Mouse (Mus musculus) natural killer cell, adult 2 months (primary cell): ENCODE measurements around the gene Pip5k1c.

Experiments
- DNase-seq, 2 experiments: peaks; one replicate each; pipeline ENCODE4 v3.0.0; 2022; ENCODE audit warnings: low spot score in 2 of 2

Pip5k1c gene

DNA sequence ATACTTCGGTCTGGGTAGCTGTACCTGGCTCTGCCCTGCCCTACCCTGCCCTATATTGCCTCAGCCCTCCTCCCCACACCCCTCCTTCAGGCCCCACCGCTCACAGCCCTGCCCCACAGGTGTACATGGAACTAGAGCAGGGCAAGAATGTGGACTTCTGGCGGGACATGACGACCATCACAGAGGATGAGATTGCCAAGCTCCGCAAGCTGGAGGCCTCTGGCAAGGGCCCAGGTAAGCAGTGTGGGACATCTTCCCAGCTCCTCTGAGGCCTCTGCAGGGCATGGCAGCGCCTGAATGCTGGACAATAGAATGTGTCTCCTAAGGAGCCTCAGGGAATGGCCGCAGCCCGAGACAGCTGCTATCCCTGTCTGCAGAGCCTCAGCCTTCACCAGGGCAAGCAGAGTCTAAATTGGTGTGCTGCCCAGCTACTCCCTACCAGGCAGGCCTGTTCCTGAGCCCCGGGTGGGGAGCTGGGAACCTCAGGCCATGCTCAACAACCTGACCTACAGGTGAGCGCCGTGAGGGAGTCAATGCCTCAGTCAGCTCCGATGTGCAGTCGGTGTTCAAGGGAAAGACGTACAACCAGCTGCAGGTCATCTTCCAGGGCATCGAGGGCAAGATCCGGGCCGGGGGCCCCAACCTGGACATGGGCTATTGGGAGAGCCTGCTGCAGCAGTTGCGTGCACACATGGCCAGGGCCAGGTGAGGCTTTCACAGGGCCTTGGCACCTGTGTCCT, 31.2 kb downstream of the Pip5k1c start:
- no peak for DNase-seq

DNA sequence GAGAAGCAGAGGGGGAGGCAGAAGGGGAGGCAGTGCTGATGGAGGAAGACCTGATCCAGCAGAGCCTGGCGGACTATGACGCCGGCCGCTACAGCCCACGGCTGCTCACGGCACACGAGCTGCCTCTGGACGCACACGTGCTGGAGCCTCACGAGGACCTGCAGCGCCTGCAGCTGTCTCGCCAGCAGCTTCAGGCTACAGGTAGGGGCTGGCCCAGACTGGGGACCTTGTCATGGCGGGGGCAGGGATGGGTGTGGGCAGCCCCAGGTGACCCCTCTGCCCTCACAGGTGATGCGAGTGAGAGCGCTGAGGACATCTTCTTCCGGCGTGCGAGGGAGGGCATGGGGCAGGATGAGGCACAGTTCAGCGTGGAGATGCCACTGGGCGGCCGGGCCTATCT, 32.4 kb downstream of the Pip5k1c start:
- no peak for DNase-seq

DNA sequence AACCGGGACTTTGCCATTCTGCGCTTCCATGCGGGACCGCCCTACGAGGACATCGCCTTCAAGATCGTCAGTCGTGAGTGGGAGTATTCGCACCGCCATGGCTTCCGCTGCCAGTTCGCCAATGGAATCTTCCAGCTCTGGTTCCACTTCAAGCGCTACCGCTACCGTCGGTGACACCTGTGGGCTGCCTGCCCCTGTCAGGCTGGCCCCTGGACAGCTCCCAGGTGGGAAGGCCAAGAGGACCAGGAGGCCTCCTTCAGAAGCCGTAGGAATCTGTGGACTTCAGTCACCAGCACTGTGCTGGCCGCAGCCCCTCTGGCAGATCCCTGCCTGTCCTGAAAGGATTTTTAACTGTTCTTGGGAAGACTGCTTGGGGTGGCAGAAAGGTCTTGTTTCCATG, 33.0 kb downstream of the Pip5k1c start:
- no peak for DNase-seq

DNA sequence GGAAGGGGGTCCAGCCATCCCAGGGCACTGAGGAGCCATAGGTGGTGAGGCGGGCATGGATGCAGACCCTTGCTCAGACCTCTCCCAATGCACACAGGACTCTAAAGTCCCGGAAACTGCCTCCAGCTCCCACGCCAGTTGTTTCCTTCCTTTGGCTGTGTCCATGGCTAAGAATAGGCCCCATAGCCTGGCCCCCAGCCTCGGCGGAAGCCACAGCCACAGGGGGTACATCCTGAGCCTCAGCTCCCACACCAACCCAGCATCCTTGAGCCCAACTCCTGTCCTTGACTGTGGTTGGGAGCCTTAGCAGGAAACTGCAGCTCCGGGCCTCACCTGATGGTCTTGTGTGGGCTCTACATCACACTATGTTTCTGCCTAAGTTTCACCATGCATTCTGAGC, 34.1 kb downstream of the Pip5k1c start:
- DNase-seq, result no peak

DNA sequence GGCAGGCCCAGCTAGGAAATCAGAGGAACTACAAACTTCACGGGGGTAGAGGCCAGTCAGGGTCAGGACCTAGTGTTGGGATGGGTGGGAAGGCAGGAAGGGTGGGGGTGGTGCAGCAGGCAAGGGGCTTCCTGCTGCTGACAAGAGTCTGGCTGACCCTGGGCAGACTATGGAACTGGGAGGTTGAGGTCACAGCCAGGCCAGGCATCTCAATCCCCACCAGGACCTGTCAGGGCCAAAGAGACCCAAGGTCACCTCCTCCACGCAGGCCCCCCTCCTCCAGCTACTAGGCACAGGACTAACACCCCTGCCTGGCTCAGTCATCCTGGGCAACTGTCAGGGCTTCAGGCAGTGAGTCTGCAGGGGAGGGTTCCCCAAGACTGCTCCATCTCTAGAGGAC, 35.2 kb downstream of the Pip5k1c start:
- no peak for DNase-seq

DNA sequence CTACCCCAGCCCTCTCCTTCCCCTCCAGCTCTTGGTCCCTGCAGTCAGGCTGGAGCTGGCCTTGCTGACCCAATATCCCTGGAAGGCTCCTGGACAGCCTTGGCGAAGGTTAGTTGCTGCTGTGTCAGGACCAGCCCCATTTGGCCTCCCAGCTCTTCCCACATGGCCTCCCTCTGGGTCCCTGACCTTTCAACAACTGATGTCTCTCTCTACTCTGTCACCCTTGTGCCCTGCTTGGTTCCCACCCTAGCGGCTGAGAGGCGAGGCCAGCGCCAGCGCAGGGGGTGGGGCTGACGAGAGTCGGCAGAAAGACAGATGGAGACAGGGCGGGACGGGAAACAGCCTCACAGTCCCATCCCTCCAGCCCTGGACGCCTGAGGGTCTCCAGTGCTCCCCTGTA, 35.6 kb downstream of the Pip5k1c start, which contains the start of gene Tbxa2r:
TSS of gene Tbxa2r (plus strand) at position 346 of the 400 bp plus-strand sequence.
- peak in 1 of 2 experiments; percentile 44 for DNase-seq

DNA sequence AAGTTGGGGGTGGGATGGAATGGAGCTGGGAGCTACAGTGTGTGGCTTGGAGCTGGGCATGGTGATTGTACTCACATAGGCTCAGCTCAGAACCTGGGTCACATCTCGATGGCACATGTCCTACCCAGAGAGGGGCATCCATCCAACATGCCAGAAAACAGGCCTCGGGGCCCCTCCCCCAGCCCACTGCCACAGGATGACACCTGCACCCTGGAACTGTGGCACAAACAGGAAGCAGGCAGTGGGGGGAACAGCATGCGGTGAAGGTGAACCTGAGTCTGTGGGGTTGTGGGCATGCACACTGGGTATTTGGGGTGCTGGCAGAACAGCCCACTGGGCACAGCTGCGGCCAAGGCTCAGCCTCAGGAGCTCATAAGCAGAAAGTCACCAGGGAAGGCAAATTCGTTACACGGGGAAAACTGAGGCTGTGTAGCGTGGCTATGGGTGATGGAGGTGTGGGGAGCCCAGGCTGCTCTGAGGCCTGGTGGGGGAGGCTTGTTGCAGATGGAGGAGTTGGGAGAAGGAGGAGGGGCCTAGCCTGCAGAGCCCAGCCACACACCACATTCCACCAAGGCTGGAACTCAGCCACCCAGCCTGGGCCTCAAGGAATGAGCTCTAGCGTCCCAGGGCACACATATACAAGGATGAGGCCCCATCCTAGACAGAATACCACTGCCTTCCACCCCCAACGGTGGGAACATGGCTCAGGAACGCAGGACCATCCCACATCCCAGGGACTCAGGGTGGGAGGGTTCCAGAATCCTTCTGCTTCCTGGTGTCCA, 36.6 kb downstream of the Pip5k1c start:
- peak; percentile 41 to 62 for DNase-seq

DNA sequence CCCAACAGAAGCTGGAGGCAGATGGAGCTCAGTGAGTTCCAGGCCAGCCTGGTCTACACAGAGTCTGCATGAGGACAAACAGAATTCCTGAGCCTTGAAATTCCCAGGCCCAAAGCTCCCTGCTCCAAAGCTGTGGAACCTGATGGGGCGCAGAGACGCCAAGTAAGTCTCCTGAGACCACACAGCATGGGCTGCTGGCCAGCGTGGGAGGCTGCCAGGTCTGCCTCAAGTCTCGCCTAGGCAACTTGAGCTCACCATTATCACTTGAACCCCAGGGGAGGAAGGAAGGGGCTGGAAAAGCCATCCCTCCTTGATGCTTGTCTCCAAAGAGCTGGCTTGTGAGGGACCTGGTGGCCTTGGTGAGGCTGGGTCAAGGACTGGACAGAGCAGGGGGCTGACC, 37.2 kb downstream of the Pip5k1c start:
- no peak for DNase-seq

DNA sequence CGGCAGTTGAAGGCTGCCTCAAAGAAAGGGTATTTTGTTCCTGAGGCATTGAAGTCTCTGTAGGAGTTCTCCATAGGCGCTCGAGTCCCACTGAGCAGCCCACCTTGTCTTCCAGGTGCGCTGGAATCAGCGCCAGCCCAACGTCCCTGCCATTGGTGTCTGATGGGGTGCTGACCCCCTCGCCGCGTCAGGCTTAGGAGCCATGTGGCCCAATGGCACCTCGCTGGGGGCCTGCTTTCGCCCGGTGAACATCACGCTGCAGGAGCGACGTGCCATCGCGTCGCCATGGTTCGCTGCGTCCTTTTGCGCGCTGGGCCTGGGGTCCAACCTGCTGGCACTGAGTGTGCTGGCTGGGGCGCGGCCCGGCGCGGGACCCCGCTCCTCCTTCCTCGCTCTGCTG, 39.5 kb downstream of the Pip5k1c start:
- no peak for DNase-seq

DNA sequence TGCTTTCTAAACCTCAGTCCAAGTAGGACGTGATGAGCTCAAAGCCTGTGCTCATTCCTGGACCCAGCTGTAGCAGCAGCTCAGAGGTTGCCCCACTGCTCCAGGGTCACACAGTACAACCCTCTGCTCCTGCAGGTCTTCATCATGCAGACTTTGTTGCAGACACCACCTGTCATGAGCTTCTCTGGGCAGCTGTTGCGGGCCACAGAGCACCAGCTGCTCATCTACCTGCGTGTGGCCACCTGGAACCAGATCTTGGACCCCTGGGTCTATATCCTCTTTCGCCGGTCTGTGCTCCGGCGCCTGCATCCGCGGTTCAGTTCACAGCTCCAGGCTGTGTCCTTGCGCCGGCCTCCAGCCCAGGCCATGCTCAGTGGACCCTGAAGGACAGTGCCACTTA, 41.6 kb downstream of the Pip5k1c start:
- no peak for DNase-seq

DNA sequence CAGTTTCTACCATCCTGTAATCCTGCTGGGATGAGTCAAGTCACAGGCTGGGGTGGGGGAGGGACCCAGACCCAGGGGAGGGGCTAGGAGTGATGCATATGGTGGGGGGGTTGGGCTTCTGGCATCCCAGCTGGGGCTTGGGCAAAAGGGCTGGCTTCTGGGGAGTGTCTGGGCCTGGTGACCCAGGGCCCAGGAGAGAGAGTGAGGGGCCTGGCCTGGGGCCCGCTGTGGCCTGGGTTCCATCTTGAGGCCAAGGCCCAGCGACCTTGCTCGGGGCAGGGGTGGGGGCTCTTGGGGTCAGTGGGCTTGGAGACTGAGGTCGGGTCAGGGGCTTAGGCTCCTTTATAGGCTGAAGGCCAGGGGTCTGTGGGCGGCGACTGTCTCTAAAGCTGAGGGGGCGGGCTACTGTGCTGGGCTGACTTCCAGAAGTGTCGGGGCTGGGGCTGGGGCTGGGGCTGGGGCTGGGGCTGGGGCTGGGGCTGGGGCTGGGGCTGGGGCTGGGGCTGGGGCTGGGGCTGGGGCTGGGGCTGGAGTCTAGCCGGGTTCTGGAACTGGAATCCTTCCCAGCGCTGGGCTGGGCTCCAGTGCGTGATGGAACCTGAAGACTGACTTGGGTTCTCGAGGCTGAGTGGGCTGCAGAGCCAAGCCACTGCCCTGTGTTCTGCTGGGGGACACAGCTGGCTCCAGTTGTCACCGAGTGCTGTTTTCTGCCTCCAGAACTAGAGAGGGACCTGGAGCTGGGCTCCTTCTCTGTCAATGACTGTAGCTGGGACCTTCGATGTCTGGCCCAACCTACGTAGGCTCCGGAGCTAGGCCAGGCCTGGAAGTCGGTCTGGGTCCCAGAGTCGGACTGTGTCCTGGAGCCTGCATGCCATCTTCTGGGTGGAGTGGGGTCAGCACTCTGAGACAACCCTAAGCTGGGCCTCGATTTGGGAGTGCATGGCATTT, 42.9 kb downstream of the Pip5k1c start:
- DNase-seq, result no peak

DNA sequence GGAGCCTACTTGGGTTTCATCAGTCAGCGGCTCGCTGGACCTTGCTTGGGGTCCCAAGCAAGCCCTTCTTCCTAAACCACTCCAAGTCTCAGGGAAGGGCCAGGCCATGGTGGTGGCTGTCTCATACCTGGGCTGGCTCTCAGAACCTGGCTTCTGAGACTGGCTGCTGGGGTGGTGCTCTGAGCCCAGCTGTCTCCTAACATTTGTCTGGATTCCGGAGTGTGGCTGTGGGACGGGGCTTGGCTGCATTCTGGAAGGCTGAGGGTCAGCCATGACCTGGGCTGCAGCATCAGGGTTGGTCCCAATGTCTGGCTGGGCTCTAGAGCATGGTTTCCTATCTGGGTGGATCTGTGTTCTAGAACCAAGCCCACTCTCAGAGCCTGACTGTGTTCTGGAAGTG, 43.8 kb downstream of the Pip5k1c start:
- DNase-seq, result no peak

DNA sequence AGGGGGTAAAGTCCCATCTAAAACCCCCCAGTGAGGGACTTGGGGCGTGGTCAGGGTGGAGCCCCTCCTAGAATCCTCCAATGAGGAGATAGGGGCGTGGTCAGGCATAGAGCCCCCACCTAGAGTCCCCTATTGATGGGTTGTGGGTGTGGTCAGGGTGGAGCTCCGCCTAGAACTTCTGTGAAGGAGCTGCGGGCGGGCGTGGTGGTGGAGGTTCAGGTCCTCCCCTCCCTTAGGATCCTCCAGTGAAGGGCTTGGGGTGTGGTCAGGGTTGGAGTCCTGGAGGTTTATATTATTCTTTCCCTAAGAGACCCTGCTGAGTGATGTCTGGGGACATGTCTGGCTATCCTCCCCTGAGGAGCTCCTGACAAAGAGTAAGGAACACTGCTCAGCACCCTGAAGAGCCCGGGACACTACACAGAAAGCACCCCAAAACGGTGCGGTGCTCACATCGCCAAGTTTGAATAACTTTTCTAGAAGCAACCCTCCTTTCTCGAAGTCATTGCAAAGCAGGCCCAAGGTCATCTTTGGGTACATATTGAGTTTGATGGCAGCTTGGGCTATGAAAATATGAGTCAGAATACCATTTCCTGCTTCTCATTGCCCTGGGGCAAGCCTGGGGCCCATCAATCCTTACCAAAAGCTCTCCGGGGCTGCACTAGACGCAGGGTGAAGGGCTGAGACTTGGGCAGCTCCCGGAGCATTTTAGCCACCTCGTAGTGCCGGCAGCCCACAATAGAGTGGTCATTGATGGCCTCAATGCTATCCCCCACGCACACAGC, 48.0 kb downstream of the Pip5k1c start:
- no peak for DNase-seq

DNA sequence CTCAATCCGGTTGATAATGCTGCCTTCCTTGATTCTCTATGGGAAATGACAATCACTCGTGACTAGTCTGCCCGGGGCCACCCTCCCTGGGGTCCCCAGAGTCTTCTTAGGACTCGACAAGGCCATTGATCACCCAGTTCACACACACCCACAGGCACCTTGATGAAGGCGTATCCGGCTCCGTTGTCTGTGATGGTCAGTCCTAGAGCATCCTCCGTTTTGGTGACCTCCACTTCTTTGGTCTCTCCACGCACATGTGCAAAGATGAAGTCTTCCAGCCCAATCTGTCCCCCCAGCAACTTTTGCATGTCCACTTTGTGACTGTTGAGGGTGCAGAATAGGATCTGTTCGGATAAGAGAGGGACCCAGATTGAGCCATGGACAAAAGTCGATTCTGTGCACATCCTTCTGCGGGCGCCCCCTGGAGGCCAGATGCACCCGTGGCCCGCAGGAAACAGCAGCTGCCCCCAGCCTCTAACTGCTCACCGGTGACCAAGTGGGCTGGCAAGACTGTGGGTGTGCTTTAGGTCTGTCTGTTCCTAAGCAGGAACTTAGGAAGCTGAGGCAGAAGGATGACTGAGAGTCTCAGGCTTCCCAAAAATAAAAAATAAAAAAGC, 48.7 kb downstream of the Pip5k1c start:
- DNase-seq, result peak in 1 of 2 experiments; percentile 71

DNA sequence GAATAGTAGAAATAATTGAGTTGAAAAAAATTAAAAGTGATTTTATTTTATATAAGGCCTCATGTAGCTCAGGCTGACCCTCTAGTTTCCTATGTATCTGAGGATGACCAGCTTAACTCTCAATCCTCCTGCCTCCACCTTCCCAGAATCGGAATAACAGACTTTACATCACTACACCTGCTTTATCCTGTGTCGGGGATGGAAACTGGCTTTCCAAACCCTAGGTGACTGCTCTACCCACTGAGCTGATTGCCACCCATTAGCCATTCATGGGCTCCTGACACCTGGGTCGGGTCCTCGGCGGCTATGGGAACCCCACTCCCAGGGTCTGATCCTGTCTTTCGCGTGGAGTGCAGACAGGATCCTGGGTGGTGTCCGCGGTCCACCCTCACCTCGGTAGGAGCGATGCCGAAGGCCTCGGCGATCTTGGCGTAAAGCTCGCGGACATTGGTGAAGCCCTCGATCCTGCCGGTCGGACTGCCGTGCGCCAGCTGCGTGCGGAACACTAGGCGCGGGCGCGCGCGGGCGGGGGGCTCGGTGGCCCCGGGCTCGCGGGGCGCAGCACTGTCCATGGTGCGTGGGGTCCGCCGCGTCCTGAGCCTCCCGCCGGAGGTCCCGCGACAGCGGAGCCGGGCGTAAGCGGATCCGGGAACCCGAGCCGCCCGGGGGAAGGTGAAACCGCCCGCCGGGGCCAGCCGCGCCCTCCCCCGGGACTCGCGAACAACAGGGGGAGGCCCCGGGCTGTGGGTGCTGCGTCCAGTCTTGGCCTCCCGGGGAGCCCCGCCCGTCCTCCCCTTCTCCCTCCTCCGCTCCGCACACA, 50.1 kb downstream of the Pip5k1c start, which contains the start of gene Gipc3:
TSS of gene Gipc3 (minus strand) at position 581 of the 820 bp plus-strand sequence.
- DNase-seq, result no peak

DNA sequence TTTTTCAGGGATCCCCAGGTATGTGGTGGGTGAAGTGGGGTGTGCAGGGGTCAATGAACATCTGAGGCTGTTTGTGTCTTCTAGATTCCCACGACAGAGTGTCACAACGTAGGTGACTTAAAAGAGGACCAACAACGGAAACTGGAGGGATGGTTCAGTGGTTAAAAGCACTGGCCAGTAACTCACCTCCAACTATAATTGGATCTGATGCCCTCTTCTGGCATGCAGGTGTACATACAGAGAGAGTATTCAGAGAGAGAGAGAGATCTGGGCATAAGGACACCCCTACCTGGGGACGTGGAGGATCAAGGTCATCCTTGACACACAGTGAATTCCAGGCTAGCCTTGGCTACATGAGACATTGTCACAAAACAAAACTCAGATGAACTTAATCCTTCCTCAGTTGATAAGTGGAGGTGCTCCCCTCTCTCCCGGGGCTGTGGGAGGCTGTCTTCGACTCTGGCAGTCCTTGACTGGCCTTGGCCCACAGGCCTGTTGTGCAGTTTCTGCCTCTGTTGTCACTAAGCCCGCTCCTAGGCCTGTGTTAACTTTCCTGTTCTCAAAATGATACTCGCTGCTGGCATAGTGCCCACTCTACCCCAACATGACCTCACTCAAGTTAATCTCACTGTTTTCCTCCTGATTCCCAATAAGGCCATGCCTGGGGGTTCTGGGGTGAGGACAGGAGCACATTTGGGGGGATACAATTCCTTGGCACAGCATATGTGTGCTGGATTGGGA, 51.8 kb downstream of the Pip5k1c start:
- peak; percentile 21 to 47 for DNase-seq

DNA sequence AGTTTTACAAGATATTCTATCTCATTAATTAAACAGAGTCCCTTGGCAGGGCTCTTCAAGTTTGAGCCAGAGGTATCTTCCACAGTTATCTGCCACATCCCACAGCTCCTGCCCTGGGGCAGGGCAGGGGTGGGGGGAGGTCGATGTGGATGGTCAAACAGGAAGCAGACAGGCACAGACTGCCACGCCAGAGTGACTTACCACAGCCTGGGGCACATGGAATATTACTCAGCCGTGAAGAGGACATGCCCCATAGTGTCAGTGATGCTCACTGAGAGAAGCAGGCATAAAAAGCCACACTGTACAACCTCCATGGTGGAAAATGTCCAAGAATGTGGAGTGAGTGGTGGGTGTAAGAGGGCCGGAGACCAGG, 52.4 kb downstream of the Pip5k1c start:
- no peak for DNase-seq

DNA sequence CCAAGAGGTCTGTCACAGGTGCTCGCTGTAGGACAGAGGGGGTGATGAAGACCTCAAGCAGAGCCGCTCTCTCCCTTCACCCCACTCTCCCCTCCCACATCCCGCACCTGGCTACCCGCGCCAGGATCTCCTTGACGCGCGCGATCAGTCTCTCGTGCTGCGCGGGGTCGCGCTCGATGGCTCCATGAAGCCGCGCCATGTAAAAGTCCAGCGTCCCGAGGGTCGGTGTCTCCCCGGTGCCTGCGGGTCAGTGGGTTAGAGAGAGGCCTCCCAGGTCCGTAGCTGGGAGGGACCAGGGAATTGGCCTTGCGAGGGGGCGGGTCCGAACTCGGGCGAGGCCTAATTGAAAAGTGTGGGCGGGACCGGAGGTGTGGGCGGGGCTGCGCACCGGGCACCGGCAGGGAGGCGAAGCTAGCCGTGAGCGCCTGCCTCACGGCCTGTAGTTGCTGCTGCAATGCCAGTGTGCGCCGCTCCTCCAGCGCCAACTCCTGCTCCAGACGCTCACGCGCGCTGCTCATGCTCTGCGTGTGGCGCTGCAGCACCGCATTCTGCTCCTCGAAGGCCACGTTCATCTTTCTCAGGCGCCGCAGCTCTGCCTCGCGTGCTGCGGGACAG, 53.8 kb downstream of the Pip5k1c start:
- peak; percentile 44 to 59 for DNase-seq

DNA sequence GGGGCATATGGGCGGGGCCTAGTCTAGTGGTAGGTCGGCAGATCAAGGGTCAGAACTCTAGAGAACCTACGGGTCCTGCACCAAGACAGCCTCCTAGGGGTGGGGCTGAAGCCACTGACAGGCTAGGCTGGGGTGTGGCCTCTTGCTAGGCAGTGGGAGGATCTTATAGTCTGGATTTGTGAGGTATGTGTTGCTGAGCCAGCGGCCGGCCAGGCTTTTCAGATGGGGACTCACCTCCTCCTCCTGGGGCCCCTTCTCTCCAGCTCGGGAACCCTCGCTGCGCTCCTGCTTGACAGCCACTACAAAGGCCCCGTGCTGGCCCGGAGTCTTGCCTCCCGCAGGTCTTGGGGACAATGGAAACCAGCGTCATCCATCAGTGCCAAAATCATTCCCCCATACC, 56.4 kb downstream of the Pip5k1c start:
- no peak for DNase-seq
